18 mouse cellular contexts compared by ENCODE assay signal in genomic region chr17:10333321-10333720, GRCm38 (mm10). TPM values are rescaled to one million over a fixed set of nuclear protein-coding genes. Genes with fewer than 3 reads are reported as not detected.
DNase-seq lines count a peak whose midpoint lies in the region; ATAC-seq and TF ChIP-seq lines count a peak whose summit lies in the region.
"Had no signal": no experiment of that assay in that cellular context is flagged by ENCODE, and none has a peak within 500 bp of the region (broad histone marks: within the 10 kb centered on the region; RNA-seq: fewer than 3 reads in every experiment).

No protein-coding gene starts in this region.

- H3K4me2 ChIP-seq in heart, embryonic 11.5 days: peak overlapping the region; percentile 32; the same call in 1 of the 2 replicates
- no peak overlapping the region for H3K4me2 ChIP-seq in midbrain, postnatal 0 days (ENCODE audit: low read depth, low read length, poor library complexity, severe bottlenecking)
- H3K4me2 ChIP-seq in hindbrain, postnatal 0 days (ENCODE audit: low read depth, low read length): no peak overlapping the region
- H3K4me2 ChIP-seq in neural tube, embryonic 15.5 days: no peak overlapping the region
- H3K4me2 ChIP-seq: limb, embryonic 13.5 days; neural tube, embryonic 12.5 days had no signal

- no peak for TF ChIP-seq CTCF in midbrain, postnatal 0 days (IDR thresholded peaks at IDR 0.05)
- no peak for TF ChIP-seq CTCF in hindbrain, postnatal 0 days (IDR thresholded peaks at IDR 0.05; ENCODE audit: low read depth)

- H3K4me1 ChIP-seq in heart, embryonic 11.5 days (ENCODE audit: control insufficient read depth, insufficient read depth, low read length): peaks cover 35% of the 10 kb centered on the region
- H3K4me1 ChIP-seq in midbrain, embryonic 10.5 days: peaks cover 81% of the 10 kb centered on the region
- no peaks in the 10 kb centered on the region for H3K4me1 ChIP-seq in midbrain, postnatal 0 days (ENCODE audit: insufficient read depth, low read length)
- no peaks in the 10 kb centered on the region; the same call in 1 of the 2 replicates for H3K4me1 ChIP-seq in hindbrain, postnatal 0 days (ENCODE audit: insufficient read depth, low read length)
- H3K4me1 ChIP-seq in neural tube, embryonic 15.5 days: peaks cover 36% of the 10 kb centered on the region

- H3K9me3 ChIP-seq in heart, embryonic 11.5 days (replicated peaks; ENCODE audit: control insufficient read depth, low read length): no peaks in the 10 kb centered on the region
- no peaks in the 10 kb centered on the region for H3K9me3 ChIP-seq in midbrain, embryonic 10.5 days (replicated peaks)
- no peaks in the 10 kb centered on the region for H3K9me3 ChIP-seq in midbrain, postnatal 0 days (ENCODE audit: low read length)
- H3K9me3 ChIP-seq in hindbrain, postnatal 0 days (ENCODE audit: low read length): no peaks in the 10 kb centered on the region
- no peaks in the 10 kb centered on the region for H3K9me3 ChIP-seq in neural tube, embryonic 15.5 days (replicated peaks)
- H3K9me3 ChIP-seq: limb, embryonic 13.5 days; neural tube, embryonic 12.5 days had no signal

- H3K27me3 ChIP-seq in heart, embryonic 11.5 days (ENCODE audit: control insufficient read depth, insufficient read depth, low read length): no peaks in the 10 kb centered on the region
- no peaks in the 10 kb centered on the region for H3K27me3 ChIP-seq in midbrain, embryonic 10.5 days (ENCODE audit: low read depth, poor library complexity, severe bottlenecking)
- no peaks in the 10 kb centered on the region for H3K27me3 ChIP-seq in midbrain, postnatal 0 days (ENCODE audit: insufficient read depth, low read length)
- no peaks in the 10 kb centered on the region for H3K27me3 ChIP-seq in hindbrain, postnatal 0 days (ENCODE audit: insufficient read depth, low read length)
- no peaks in the 10 kb centered on the region for H3K27me3 ChIP-seq in neural tube, embryonic 15.5 days (replicated peaks)
- H3K27me3 ChIP-seq: limb, embryonic 13.5 days; neural tube, embryonic 12.5 days had no signal

- ATAC-seq in heart, embryonic 11.5 days (replicated peaks; ENCODE audit: insufficient number of reproducible peaks, low FRiP score, low TSS enrichment): no peak
- no peak for ATAC-seq in midbrain, postnatal 0 days (ENCODE audit: low FRiP score)
- no peak for ATAC-seq in hindbrain, postnatal 0 days
- ATAC-seq in neural tube, embryonic 15.5 days (ENCODE audit: low FRiP score): no peak
- ATAC-seq: intestine, embryonic 16.5 days had no signal

- DNase-seq in heart, adult 18-20 months: no peak
- DNase-seq in midbrain, embryonic 10.5 days (ENCODE audit: low spot score): no peak
- no peak for DNase-seq in midbrain, postnatal 0 days (ENCODE audit: low spot score)
- no peak for DNase-seq in hindbrain, postnatal 0 days (ENCODE audit: low spot score)
- no peak for DNase-seq in right cerebral cortex, postnatal 4 days
- no peak for DNase-seq in gastrocnemius, adult 18-20 months (ENCODE audit: low spot score)
- DNase-seq: cerebellum, adult 11 months; embryo, embryonic 11 days; gastrocnemius, postnatal 10 days; kidney, postnatal 36 days; thymus, postnatal 14 days had no signal

- 59% methylated on average over 8 of the region's 8 CpGs for WGBS in heart, embryonic 11.5 days (ENCODE audit: insufficient replicate concordance)
- WGBS in midbrain, embryonic 10.5 days: 93% methylated on average over 8 of the region's 8 CpGs
- 86% methylated on average over 8 of the region's 8 CpGs for WGBS in midbrain, postnatal 0 days
- WGBS in hindbrain, postnatal 0 days: 86% methylated on average over 8 of the region's 8 CpGs
- WGBS in neural tube, embryonic 15.5 days: 91% methylated on average over 8 of the region's 8 CpGs

- no peak overlapping the region for H3K4me3 ChIP-seq in heart, embryonic 11.5 days (ENCODE audit: low read depth, low read length)
- no peak overlapping the region for H3K4me3 ChIP-seq in midbrain, embryonic 10.5 days
- no peak overlapping the region for H3K4me3 ChIP-seq in midbrain, postnatal 0 days (ENCODE audit: low read depth, low read length)
- no peak overlapping the region for H3K4me3 ChIP-seq in hindbrain, postnatal 0 days (ENCODE audit: low read length)
- H3K4me3 ChIP-seq in neural tube, embryonic 15.5 days (replicated peaks): no peak overlapping the region
- H3K4me3 ChIP-seq: erythroblast, embryonic 14.5 days; limb, embryonic 13.5 days; megakaryocyte, embryonic 14.5 days; neural tube, embryonic 12.5 days had no signal

- peaks cover 4% of the 10 kb centered on the region for H3K36me3 ChIP-seq in heart, embryonic 11.5 days (ENCODE audit: control insufficient read depth, insufficient read depth, low read length)
- H3K36me3 ChIP-seq in midbrain, embryonic 10.5 days: peaks cover 17% of the 10 kb centered on the region; the same call in 1 of the 2 replicates
- H3K36me3 ChIP-seq in midbrain, postnatal 0 days (ENCODE audit: insufficient read depth, low read length): no peaks in the 10 kb centered on the region
- H3K36me3 ChIP-seq in hindbrain, postnatal 0 days (ENCODE audit: insufficient read depth, low read length): no peaks in the 10 kb centered on the region
- H3K36me3 ChIP-seq in neural tube, embryonic 15.5 days: no peaks in the 10 kb centered on the region
- H3K36me3 ChIP-seq: neural tube, embryonic 12.5 days had no signal

- no peak overlapping the region for H3K9ac ChIP-seq in heart, embryonic 11.5 days (ENCODE audit: low read depth, low read length)
- H3K9ac ChIP-seq in midbrain, postnatal 0 days (replicated peaks; ENCODE audit: low read length, poor library complexity, severe bottlenecking): no peak overlapping the region
- no peak overlapping the region for H3K9ac ChIP-seq in hindbrain, postnatal 0 days (replicated peaks; ENCODE audit: low read length)
- no peak overlapping the region for H3K9ac ChIP-seq in neural tube, embryonic 15.5 days (replicated peaks)
- H3K9ac ChIP-seq: limb, embryonic 13.5 days; neural tube, embryonic 12.5 days had no signal

- peak overlapping the region; percentile 96 for H3K27ac ChIP-seq in heart, embryonic 11.5 days (ENCODE audit: low read depth, low read length)
- peak overlapping the region; percentile 98 for H3K27ac ChIP-seq in midbrain, embryonic 10.5 days (replicated peaks)
- H3K27ac ChIP-seq in midbrain, postnatal 0 days (ENCODE audit: low read depth, low read length): no peak overlapping the region
- peak overlapping the region; percentile 51; the same call in 1 of the 2 replicates for H3K27ac ChIP-seq in hindbrain, postnatal 0 days
- H3K27ac ChIP-seq in neural tube, embryonic 15.5 days (replicated peaks): peak overlapping the region; percentile 85; the same call in 1 of the 2 replicates
- H3K27ac ChIP-seq: limb, embryonic 13.5 days; neural tube, embryonic 12.5 days had no signal

RNA-seq across cellular contexts. Expression of gene Qk, which starts 13.7 kb away (rescaled TPM):
- 52.6 and 60.6 TPM in 2 replicates for polyA plus RNA-seq in heart, embryonic 11.5 days (2014; fragmentation: Nextera tagmentation; extraction: Ambion mirVana)
- 100 to 1,000 TPM; 490 to 493 TPM for total RNA-seq in heart, adult 18-20 months (2021)
- polyA plus RNA-seq in midbrain, embryonic 10.5 days (2016; fragmentation: Nextera tagmentation; extraction: Ambion mirVana): 47.7 and 49.5 TPM in 2 replicates
- total RNA-seq in midbrain, postnatal 0 days (2014; rRNA removed): 293 and 297 TPM in 2 replicates
- polyA plus RNA-seq in midbrain, postnatal 0 days (2015; fragmentation: Nextera tagmentation; extraction: Ambion mirVana): 43.3 and 47.4 TPM in 2 replicates
- total RNA-seq in hindbrain, postnatal 0 days (2014; rRNA removed): 466 and 482 TPM in 2 replicates
- 66.7 and 77.3 TPM in 2 replicates for polyA plus RNA-seq in hindbrain, postnatal 0 days (2015; fragmentation: Nextera tagmentation; extraction: Ambion mirVana)
- 38.9 and 44.0 TPM in 2 replicates for polyA plus RNA-seq in neural tube, embryonic 15.5 days (2015; fragmentation: Nextera tagmentation; extraction: Ambion mirVana)
- 100 to 1,000 TPM; 274 to 325 TPM for total RNA-seq in gastrocnemius, adult 18-20 months (2021)
